ENCODE assay signal across 7 mouse cellular contexts in genomic region chr7:139187277-139187676, GRCm38 (mm10). TPM values are rescaled to one million over a fixed set of nuclear protein-coding genes. Genes with fewer than 3 reads are reported as not detected.
DNase-seq lines count a peak whose midpoint lies in the region; ATAC-seq lines count a peak whose summit lies in the region.

No protein-coding gene starts in this region.

- no peaks in the 10 kb centered on the region for H3K36me3 ChIP-seq in lung, embryonic 15.5 days
- no peaks in the 10 kb centered on the region for H3K36me3 ChIP-seq in forebrain, embryonic 15.5 days
- no peaks in the 10 kb centered on the region for H3K36me3 ChIP-seq in limb, embryonic 15.5 days
- no peaks in the 10 kb centered on the region for H3K36me3 ChIP-seq in stomach, embryonic 14.5 days (ENCODE audit: control insufficient read depth, insufficient read depth, low read length)

- H3K27ac ChIP-seq in lung, embryonic 15.5 days = no peak overlapping the region
- no peak overlapping the region for H3K27ac ChIP-seq in forebrain, embryonic 15.5 days (replicated peaks)
- H3K27ac ChIP-seq in limb, embryonic 15.5 days = no peak overlapping the region
- H3K27ac ChIP-seq in stomach, embryonic 14.5 days (ENCODE audit: low read length) = no peak overlapping the region

- peak overlapping the region; percentile 78 for H3K4me3 ChIP-seq in lung, embryonic 15.5 days
- H3K4me3 ChIP-seq in forebrain, embryonic 15.5 days = peak overlapping the region; percentile 72
- peak overlapping the region; percentile 67 for H3K4me3 ChIP-seq in limb, embryonic 15.5 days
- peak overlapping the region; percentile 61 for H3K4me3 ChIP-seq in stomach, embryonic 14.5 days (ENCODE audit: low read depth, low read length)

- H3K4me2 ChIP-seq in lung, embryonic 15.5 days = peak overlapping the region; percentile 100
- peak overlapping the region; percentile 95 for H3K4me2 ChIP-seq in forebrain, embryonic 15.5 days (replicated peaks)
- H3K4me2 ChIP-seq in limb, embryonic 15.5 days = peak overlapping the region; percentile 99
- H3K4me2 ChIP-seq in stomach, embryonic 14.5 days (replicated peaks; ENCODE audit: low read depth, low read length) = peak overlapping the region; percentile 98

- WGBS in lung, embryonic 15.5 days = 31% methylated on average over 7 of the region's 7 CpGs
- 30% methylated on average over 7 of the region's 7 CpGs for WGBS in forebrain, embryonic 15.5 days
- 40% methylated on average over 7 of the region's 7 CpGs for WGBS in limb, embryonic 15.5 days
- 30% methylated on average over 7 of the region's 7 CpGs for WGBS in stomach, embryonic 14.5 days

- H3K9ac ChIP-seq in lung, embryonic 15.5 days = no peak overlapping the region
- no peak overlapping the region for H3K9ac ChIP-seq in forebrain, embryonic 15.5 days (replicated peaks)
- no peak overlapping the region for H3K9ac ChIP-seq in limb, embryonic 15.5 days
- H3K9ac ChIP-seq in stomach, embryonic 14.5 days (replicated peaks; ENCODE audit: low read depth, low read length) = no peak overlapping the region

- ATAC-seq in lung, embryonic 15.5 days (ENCODE audit: borderline replicate concordance, extremely low read depth, low FRiP score, low TSS enrichment) = no peak
- ATAC-seq in forebrain, embryonic 15.5 days (replicated peaks) = no peak
- ATAC-seq in limb, embryonic 15.5 days (ENCODE audit: insufficient number of reproducible peaks, low FRiP score, low TSS enrichment, low read depth) = no peak
- ATAC-seq in stomach, embryonic 14.5 days (ENCODE audit: insufficient number of reproducible peaks, insufficient read depth, low FRiP score, low read depth) = no peak

- DNase-seq in lung, postnatal 36 days = no peak
- DNase-seq in adrenal gland, adult 2 months = no peak
- no peak for DNase-seq in cerebellum, adult 9-10 months

- no peaks in the 10 kb centered on the region for H3K9me3 ChIP-seq in lung, embryonic 15.5 days
- no peaks in the 10 kb centered on the region for H3K9me3 ChIP-seq in forebrain, embryonic 15.5 days
- H3K9me3 ChIP-seq in limb, embryonic 15.5 days = no peaks in the 10 kb centered on the region
- H3K9me3 ChIP-seq in stomach, embryonic 14.5 days (ENCODE audit: control insufficient read depth, low read depth, low read length) = no peaks in the 10 kb centered on the region

- H3K27me3 ChIP-seq in lung, embryonic 15.5 days = peaks cover 40% of the 10 kb centered on the region
- H3K27me3 ChIP-seq in forebrain, embryonic 15.5 days = peaks cover 34% of the 10 kb centered on the region
- H3K27me3 ChIP-seq in limb, embryonic 15.5 days = peaks cover 48% of the 10 kb centered on the region
- H3K27me3 ChIP-seq in stomach, embryonic 14.5 days (ENCODE audit: control insufficient read depth, insufficient read depth, low read length) = peaks cover 15% of the 10 kb centered on the region

- H3K4me1 ChIP-seq in lung, embryonic 15.5 days = peaks cover 6% of the 10 kb centered on the region; the same call in 1 of the 2 replicates
- H3K4me1 ChIP-seq in forebrain, embryonic 15.5 days = peaks cover 13% of the 10 kb centered on the region
- peaks cover 14% of the 10 kb centered on the region for H3K4me1 ChIP-seq in limb, embryonic 15.5 days
- H3K4me1 ChIP-seq in stomach, embryonic 14.5 days (ENCODE audit: control insufficient read depth, insufficient read depth, low read length) = peaks cover 5% of the 10 kb centered on the region; the same call in 1 of the 2 replicates

RNA-seq across cellular contexts. Expression of gene Lrrc27, which starts 25.5 kb away (rescaled TPM):
- polyA plus RNA-seq in lung, embryonic 15.5 days (2015; fragmentation: Nextera tagmentation; extraction: Ambion mirVana) = 2.6 and 3.1 TPM in 2 replicates
- polyA plus RNA-seq in forebrain, embryonic 15.5 days (2015; fragmentation: Nextera tagmentation; extraction: Ambion mirVana) = 2.8 and 4.7 TPM in 2 replicates
- 1.3 and 2.7 TPM in 2 replicates for polyA plus RNA-seq in limb, embryonic 15.5 days (2015; fragmentation: Nextera tagmentation; extraction: Ambion mirVana)
- 4.9 and 6.6 TPM in 2 replicates for polyA plus RNA-seq in stomach, embryonic 14.5 days (2014; fragmentation: Nextera tagmentation; extraction: Ambion mirVana)
- 1 to 10 TPM; 4.1 to 8.3 TPM for total RNA-seq in adrenal gland, adult 2 months (2021)
- 7.6 and 7.8 TPM in 2 replicates for polyA plus RNA-seq in adrenal gland, adult 2 months (2012; rRNA removed)

RNA-seq across cellular contexts. Expression of gene Stk32c, which starts 25.8 kb away (rescaled TPM):
- 0.22 TPM in 1 of 2 replicates, not detected in the other for polyA plus RNA-seq in lung, embryonic 15.5 days (2015; fragmentation: Nextera tagmentation; extraction: Ambion mirVana)
- 0.93 and 0.98 TPM in 2 replicates for polyA plus RNA-seq in forebrain, embryonic 15.5 days (2015; fragmentation: Nextera tagmentation; extraction: Ambion mirVana)
- polyA plus RNA-seq in limb, embryonic 15.5 days (2015; fragmentation: Nextera tagmentation; extraction: Ambion mirVana) = 0.23 and 0.27 TPM in 2 replicates
- polyA plus RNA-seq in stomach, embryonic 14.5 days (2014; fragmentation: Nextera tagmentation; extraction: Ambion mirVana) = 0.14 and 0.17 TPM in 2 replicates
- total RNA-seq in adrenal gland, adult 2 months (2021) = 1 to 10 TPM; 2.8 to 3.1 TPM
- 3.1 and 7.4 TPM in 2 replicates for polyA plus RNA-seq in adrenal gland, adult 2 months (2012; rRNA removed)
